Mouse (Mus musculus): ENCODE measurements around the gene Gli1.

GRCm38 (mm10) chr10:127324495-127324894, 17.3 kb downstream of the Gli1 start:
- no peak for TF ChIP-seq POLR2A (IDR thresholded peaks at IDR 0.05; ENCODE audit: control insufficient read depth, low read depth, low read length)
- TF ChIP-seq CTCF (IDR thresholded peaks at IDR 0.05; ENCODE audit: control insufficient read depth, insufficient read depth, insufficient replicate concordance, low read depth, low read length), result no peak

Data from testis, adult 2 months (tissue).